In genomic region chr17:35688347-35689175, GRCm38 (mm10) we compare ENCODE assay signal across 22 mouse cellular contexts. TPM values are rescaled to one million over a fixed set of nuclear protein-coding genes. Genes with fewer than 3 reads are reported as not detected.
A peak's percentile ranks its signal among the peaks of the same experiment; 100 is the strongest.
DNase-seq lines count a peak whose midpoint lies in the region; ATAC-seq and TF ChIP-seq lines count a peak whose summit lies in the region.
"Had no signal": no experiment of that assay in that cellular context is flagged by ENCODE, and none has a peak within 500 bp of the region (broad histone marks: within the 10 kb centered on the region; RNA-seq: fewer than 3 reads in every experiment).

No protein-coding gene starts in this region.

- in situ Hi-C loops in CH12.LX (cut with MboI; ENCODE audit: low pct_ligation_motif_present, low pct_unique_long_range_greater_than_20kb, low sequenced_read_pairs) = no loop called here

- TF ChIP-seq EP300 in CH12.LX (IDR thresholded peaks at IDR 0.05; ENCODE audit: low read length) = no peak

- peaks cover 92% of the 10 kb centered on the region for H3K36me3 ChIP-seq in kidney, postnatal 0 days (ENCODE audit: insufficient read depth, low read length)
- H3K36me3 ChIP-seq in kidney, embryonic 15.5 days = peaks cover 100% of the 10 kb centered on the region
- H3K36me3 ChIP-seq in CH12.LX (replicated peaks in 1 of 2; ENCODE audit: control insufficient read depth in 1 of 2, insufficient read depth in 1 of 2, low read length in 1 of 2) = peaks cover 16 to 44% of the 10 kb centered on the region in 2 experiments
- H3K36me3 ChIP-seq in G1E (replicated peaks) = no peaks in the 10 kb centered on the region
- no peaks in the 10 kb centered on the region for H3K36me3 ChIP-seq in megakaryocyte, embryonic 14.5 days (replicated peaks; ENCODE audit: low read length)
- peaks cover 99% of the 10 kb centered on the region for H3K36me3 ChIP-seq in neural tube, embryonic 15.5 days

- H3K27ac ChIP-seq in kidney, postnatal 0 days = no peak overlapping the region
- no peak overlapping the region for H3K27ac ChIP-seq in kidney, embryonic 15.5 days
- no peak overlapping the region for H3K27ac ChIP-seq in CH12.LX (ENCODE audit: insufficient read depth, low read depth)
- no peak overlapping the region for H3K27ac ChIP-seq in neural tube, embryonic 15.5 days (replicated peaks)
- H3K27ac ChIP-seq: hindbrain, embryonic 15.5 days had no signal

- WGBS in kidney, postnatal 0 days = 85% methylated on average over 25 of the region's 25 CpGs
- WGBS in kidney, embryonic 15.5 days = 86% methylated on average over 25 of the region's 25 CpGs
- WGBS in neural tube, embryonic 15.5 days = 92% methylated on average over 25 of the region's 25 CpGs

- dilution Hi-C loops in CH12.LX (cut with MboI; ENCODE audit: extremely low pct_ligation_motif_present, extremely low pct_unique_long_range_greater_than_20kb, low sequenced_read_pairs) = no loop called here

- no peaks in the 10 kb centered on the region for H3K4me1 ChIP-seq in kidney, postnatal 0 days (replicated peaks; ENCODE audit: insufficient read depth, low read length)
- H3K4me1 ChIP-seq in kidney, embryonic 15.5 days = no peaks in the 10 kb centered on the region
- peaks cover 5 to 28% of the 10 kb centered on the region in 2 experiments; a peak in 2 of 4 replicates for H3K4me1 ChIP-seq in CH12.LX (ENCODE audit: control insufficient read depth in 1 of 2, insufficient read depth in 2 of 2)
- peaks cover 2% of the 10 kb centered on the region; the same call in 1 of the 2 replicates for H3K4me1 ChIP-seq in G1E (ENCODE audit: insufficient read depth, low read depth, low read length)
- H3K4me1 ChIP-seq in megakaryocyte, embryonic 14.5 days = no peaks in the 10 kb centered on the region; the same call in 1 of the 2 replicates
- no peaks in the 10 kb centered on the region for H3K4me1 ChIP-seq in neural tube, embryonic 15.5 days

- H3K9me3 ChIP-seq in kidney, postnatal 0 days (replicated peaks; ENCODE audit: low read length) = no peaks in the 10 kb centered on the region
- no peaks in the 10 kb centered on the region for H3K9me3 ChIP-seq in kidney, embryonic 15.5 days (replicated peaks)
- H3K9me3 ChIP-seq in CH12.LX (replicated peaks; ENCODE audit: low read length) (no peaks in the 10 kb centered on the region), G1E (replicated peaks) (no peaks in the 10 kb centered on the region)
- H3K9me3 ChIP-seq in megakaryocyte, embryonic 14.5 days = no peaks in the 10 kb centered on the region
- H3K9me3 ChIP-seq in neural tube, embryonic 15.5 days (replicated peaks) = no peaks in the 10 kb centered on the region
- H3K9me3 ChIP-seq: hindbrain, embryonic 15.5 days had no signal

- H3K27me3 ChIP-seq in kidney, postnatal 0 days (ENCODE audit: insufficient read depth, low read length) = no peaks in the 10 kb centered on the region
- no peaks in the 10 kb centered on the region for H3K27me3 ChIP-seq in kidney, embryonic 15.5 days
- H3K27me3 ChIP-seq in CH12.LX (replicated peaks) (no peaks in the 10 kb centered on the region), G1E (ENCODE audit: insufficient read depth, low read length) (peaks cover 44% of the 10 kb centered on the region)
- peaks cover 83% of the 10 kb centered on the region for H3K27me3 ChIP-seq in megakaryocyte, embryonic 14.5 days (replicated peaks)
- H3K27me3 ChIP-seq in neural tube, embryonic 15.5 days (replicated peaks) = no peaks in the 10 kb centered on the region
- H3K27me3 ChIP-seq: hindbrain, embryonic 15.5 days had no signal

- TF ChIP-seq CTCF in kidney, postnatal 0 days (IDR thresholded peaks at IDR 0.05; ENCODE audit: low read depth) = peak; percentile 40; the same call in 1 of the 2 replicates
- TF ChIP-seq CTCF in CH12.LX (conservative IDR thresholded peaks at IDR 0.05 in 1 of 2, IDR thresholded peaks at IDR 0.05 in 1 of 2; ENCODE audit: low read depth in 2 of 2, low read length in 2 of 2) = peak in 1 of 2 experiments; percentile 50; a peak in 2 of 4 replicates
- no peak for TF ChIP-seq CTCF in G1E (IDR thresholded peaks at IDR 0.05; ENCODE audit: low read depth, low read length)

- TF ChIP-seq POLR2A in CH12.LX (IDR thresholded peaks at IDR 0.05; ENCODE audit: low read depth, low read length) = no peak

- no peak; the same call in 1 of the 2 replicates for TF ChIP-seq RAD21 in CH12.LX (IDR thresholded peaks at IDR 0.05; ENCODE audit: low read depth, low read length)

- H3K4me3 ChIP-seq in kidney, postnatal 0 days (replicated peaks; ENCODE audit: low read depth, low read length) = no peak overlapping the region
- H3K4me3 ChIP-seq in kidney, embryonic 15.5 days (replicated peaks) = no peak overlapping the region
- H3K4me3 ChIP-seq in CH12.LX (replicated peaks in 1 of 3; ENCODE audit: low read depth in 2 of 3, low read length in 2 of 3, poor library complexity in 1 of 3) (peak overlapping the region; percentile 17 to 42 (median 21)), G1E (ENCODE audit: low read depth, low read length) (peak overlapping the region; percentile 22; the same call in 1 of the 2 replicates)
- peak overlapping the region; percentile 38 for H3K4me3 ChIP-seq in megakaryocyte, embryonic 14.5 days (replicated peaks)
- no peak overlapping the region for H3K4me3 ChIP-seq in neural tube, embryonic 15.5 days (replicated peaks)
- H3K4me3 ChIP-seq: erythroblast, embryonic 14.5 days; hindbrain, embryonic 15.5 days had no signal

- DNase-seq in kidney, postnatal 0 days (ENCODE audit: low spot score) = no peak
- DNase-seq in CH12.LX (ENCODE audit: extremely low read depth) = peak; percentile 74
- no peak for DNase-seq in G1E (ENCODE audit: low spot score)
- DNase-seq in gastrocnemius, adult 8-10 months (ENCODE audit: low spot score in 2 of 2) = no peak
- no peak for DNase-seq in cerebellum, postnatal 4 days (ENCODE audit: low spot score in 2 of 2)
- DNase-seq: adrenal gland, adult 8-10 months; cerebellum, adult 9-11 months; forebrain, postnatal 0 days; layer of hippocampus, adult 9-11 months; lung, postnatal 10 days had no signal

- ATAC-seq in kidney, postnatal 0 days (replicated peaks; ENCODE audit: low FRiP score, low read depth) = no peak
- no peak for ATAC-seq in kidney, embryonic 15.5 days (replicated peaks; ENCODE audit: low FRiP score)
- no peak for ATAC-seq in G1E (ENCODE audit: extremely low read depth, insufficient number of reproducible peaks, low FRiP score, poor library complexity, severe bottlenecking)
- no peak for ATAC-seq in neural tube, embryonic 15.5 days (ENCODE audit: low FRiP score)
- ATAC-seq: CD4-positive, CD25-positive, alpha-beta regulatory T cell, adult 4 months; forebrain, postnatal 0 days had no signal

- no peak overlapping the region for H3K4me2 ChIP-seq in kidney, postnatal 0 days (ENCODE audit: low read length)
- no peak overlapping the region for H3K4me2 ChIP-seq in kidney, embryonic 15.5 days
- H3K4me2 ChIP-seq in CH12.LX (ENCODE audit: insufficient read depth, low read depth, poor library complexity, severe bottlenecking) = no peak overlapping the region
- H3K4me2 ChIP-seq in neural tube, embryonic 15.5 days = no peak overlapping the region
- H3K4me2 ChIP-seq: hindbrain, embryonic 15.5 days; liver, embryonic 11.5 days; midbrain, embryonic 11.5 days had no signal

- no peak overlapping the region for H3K9ac ChIP-seq in kidney, postnatal 0 days (ENCODE audit: low read depth, low read length)
- no peak overlapping the region for H3K9ac ChIP-seq in kidney, embryonic 15.5 days
- H3K9ac ChIP-seq in CH12.LX (ENCODE audit: insufficient read depth, low read depth) = no peak overlapping the region
- H3K9ac ChIP-seq in neural tube, embryonic 15.5 days (replicated peaks) = no peak overlapping the region
- H3K9ac ChIP-seq: forebrain, postnatal 0 days; hindbrain, embryonic 15.5 days had no signal

- no peaks in the 10 kb centered on the region for H3K79me2 ChIP-seq in CH12.LX (replicated peaks; ENCODE audit: control insufficient read depth, extremely low read depth, insufficient read depth, poor library complexity, severe bottlenecking)

RNA-seq across cellular contexts. Expression of gene Gtf2h4, which starts 15.0 kb away (rescaled TPM):
- polyA plus RNA-seq in kidney, postnatal 0 days (2015; fragmentation: Nextera tagmentation; extraction: Ambion mirVana) = 35.6 and 36.5 TPM in 2 replicates
- 48.5 and 49.9 TPM in 2 replicates for polyA plus RNA-seq in kidney, embryonic 15.5 days (2015; fragmentation: Nextera tagmentation; extraction: Ambion mirVana)
- 51.7 and 55.7 TPM in 2 replicates for total RNA-seq in CH12.LX (2012; rRNA removed)
- total RNA-seq in CH12.LX (2014; rRNA removed) = 35.3 and 40.7 TPM in 2 replicates
- 40.0 and 40.4 TPM in 2 replicates for polyA plus RNA-seq in CH12.LX (2012; ENCODE audit: insufficient read length, low read depth)
- 33.4 and 45.3 TPM in 2 replicates for total RNA-seq in G1E (2014; fragmentation: Nextera tagmentation)
- total RNA-seq in G1E (2017) = 22.7 and 29.5 TPM in 2 replicates
- polyA plus RNA-seq in G1E (2012) = 26.4 and 27.1 TPM in 2 replicates
- polyA plus RNA-seq in megakaryocyte, embryonic 14.5 days (2012; ENCODE audit: insufficient read depth, low replicate concordance) = 7.8 and 10.8 TPM in 2 replicates
- 24.1 and 30.7 TPM in 2 replicates for polyA plus RNA-seq in neural tube, embryonic 15.5 days (2015; fragmentation: Nextera tagmentation; extraction: Ambion mirVana)
- total RNA-seq in gastrocnemius, adult 8-10 months (2022) = 10 to 100 TPM; 16.0 to 21.6 (median 17.9) TPM

RNA-seq across cellular contexts. Expression of gene Ddr1, which starts 15.9 kb away (rescaled TPM):
- 89.1 and 94.3 TPM in 2 replicates for polyA plus RNA-seq in kidney, postnatal 0 days (2015; fragmentation: Nextera tagmentation; extraction: Ambion mirVana)
- polyA plus RNA-seq in kidney, embryonic 15.5 days (2015; fragmentation: Nextera tagmentation; extraction: Ambion mirVana) = 83.0 and 86.1 TPM in 2 replicates
- total RNA-seq in CH12.LX (2012; rRNA removed) (3.5 and 3.6 TPM in 2 replicates), CH12.LX (2014; rRNA removed) (0.83 and 1.3 TPM in 2 replicates), G1E (2014; fragmentation: Nextera tagmentation) (not detected in 2 replicates), G1E (2017) (0.06 TPM in 1 of 2 replicates, not detected in the other)
- polyA plus RNA-seq in CH12.LX (2012; ENCODE audit: insufficient read length, low read depth) (3.0 and 3.1 TPM in 2 replicates), G1E (2012) (0.04 and 0.06 TPM in 2 replicates)
- polyA plus RNA-seq in megakaryocyte, embryonic 14.5 days (2012; ENCODE audit: insufficient read depth, low replicate concordance) = not detected in 2 replicates
- polyA plus RNA-seq in neural tube, embryonic 15.5 days (2015; fragmentation: Nextera tagmentation; extraction: Ambion mirVana) = 73.8 and 76.4 TPM in 2 replicates
- total RNA-seq in gastrocnemius, adult 8-10 months (2022) = 10 to 100 TPM; 13.7 to 20.0 (median 15.9) TPM
- polyA plus RNA-seq: erythroblast, embryonic 14.5 days had no signal

RNA-seq across cellular contexts. Expression of gene Vars2, which starts 21.2 kb away (rescaled TPM):
- polyA plus RNA-seq in kidney, postnatal 0 days (2015; fragmentation: Nextera tagmentation; extraction: Ambion mirVana) = 12.7 and 13.5 TPM in 2 replicates
- 15.9 and 18.8 TPM in 2 replicates for polyA plus RNA-seq in kidney, embryonic 15.5 days (2015; fragmentation: Nextera tagmentation; extraction: Ambion mirVana)
- 26.3 and 30.3 TPM in 2 replicates for total RNA-seq in CH12.LX (2012; rRNA removed)
- total RNA-seq in CH12.LX (2014; rRNA removed) = 14.0 and 16.5 TPM in 2 replicates
- polyA plus RNA-seq in CH12.LX (2012; ENCODE audit: insufficient read length, low read depth) = 23.0 and 26.6 TPM in 2 replicates
- 23.8 and 24.6 TPM in 2 replicates for total RNA-seq in G1E (2014; fragmentation: Nextera tagmentation)
- total RNA-seq in G1E (2017) = 10.8 and 11.0 TPM in 2 replicates
- polyA plus RNA-seq in G1E (2012) = 93.9 and 135 TPM in 2 replicates
- 42.1 and 49.7 TPM in 2 replicates for polyA plus RNA-seq in megakaryocyte, embryonic 14.5 days (2012; ENCODE audit: insufficient read depth, low replicate concordance)
- polyA plus RNA-seq in neural tube, embryonic 15.5 days (2015; fragmentation: Nextera tagmentation; extraction: Ambion mirVana) = 12.8 and 17.9 TPM in 2 replicates
- total RNA-seq in gastrocnemius, adult 8-10 months (2022) = 10 to 100 TPM in 2 of 4 experiments, 1 to 10 TPM in 2; 9.0 to 15.4 (median 10.3) TPM

RNA-seq across cellular contexts. Expression of gene Mucl3, which starts 45.1 kb away (rescaled TPM):
- 0.11 and 0.13 TPM in 2 replicates for polyA plus RNA-seq in kidney, postnatal 0 days (2015; fragmentation: Nextera tagmentation; extraction: Ambion mirVana)
- 0.26 TPM in 2 replicates for polyA plus RNA-seq in kidney, embryonic 15.5 days (2015; fragmentation: Nextera tagmentation; extraction: Ambion mirVana)
- total RNA-seq in CH12.LX (2012; rRNA removed) = 0.80 and 1.3 TPM in 2 replicates
- total RNA-seq in CH12.LX (2014; rRNA removed) = 0.08 and 0.11 TPM in 2 replicates
- 0.34 TPM in 2 replicates for polyA plus RNA-seq in CH12.LX (2012; ENCODE audit: insufficient read length, low read depth)
- total RNA-seq in G1E (2014; fragmentation: Nextera tagmentation) = not detected in 2 replicates
- 0.06 and 0.16 TPM in 2 replicates for total RNA-seq in G1E (2017)
- not detected in 2 replicates for polyA plus RNA-seq in G1E (2012)
- polyA plus RNA-seq in megakaryocyte, embryonic 14.5 days (2012; ENCODE audit: insufficient read depth, low replicate concordance) = not detected in 2 replicates
- polyA plus RNA-seq in neural tube, embryonic 15.5 days (2015; fragmentation: Nextera tagmentation; extraction: Ambion mirVana) = 0.22 TPM in 1 of 2 replicates, not detected in the other
- total RNA-seq in gastrocnemius, adult 8-10 months (2022) = not detected
- total RNA-seq: adrenal gland, adult 8-10 months; forebrain, postnatal 0 days; gastrocnemius, postnatal 4 days; left cerebral cortex, postnatal 10 days had no signal
- polyA plus RNA-seq: erythroblast, embryonic 14.5 days; forebrain, postnatal 0 days; heart, embryonic 14.5 days; midbrain, embryonic 11.5 days; neural tube, embryonic 14.5 days had no signal

Comparison
In these comparisons a context has a peak if more than half of its experiments do, and no peak if none do; other contexts are left out.
1. H3K4me3 ChIP-seq: peak in CH12.LX (3 of 3), G1E (single experiment) and megakaryocyte, embryonic 14.5 days (single experiment); none in kidney, postnatal 0 days (single experiment), kidney, embryonic 15.5 days (single experiment) and neural tube, embryonic 15.5 days (single experiment).
2. RNA of gene Ddr1, which starts 15.9 kb away (polyA plus RNA-seq): 89.1 to 94.3 TPM in kidney, postnatal 0 days, 83.0 to 86.1 TPM in kidney, embryonic 15.5 days and 73.8 to 76.4 TPM in neural tube, embryonic 15.5 days; 3.0 to 3.1 TPM in CH12.LX, 0.04 to 0.06 TPM in G1E and not detected in megakaryocyte, embryonic 14.5 days; every median in the first group is over 10 times any median in the second.